Mouse (Mus musculus) limb, embryonic 10.5 days (tissue): Measurements from ENCODE around the gene Otof. TPM values are rescaled to one million over a fixed set of nuclear protein-coding genes. Genes with fewer than 3 reads are reported as not detected.

ENCODE experiments used
- DNase-seq: peaks from one replicate; pipeline ENCODE4 v3.0.0-alpha.2; 2017; ENCODE audit warnings: low spot score
- H3K27ac ChIP-seq: fragments of 300-500 bp; sonication (generic); 2 replicates; pipeline ENCODE4 v1.5.1; 2016; ENCODE audit warnings: mild to moderate bottlenecking
- H3K27me3 ChIP-seq: fragments of 300-500 bp; sonication (generic); 2 replicates; pipeline ENCODE4 v1.6.1; 2016; ENCODE audit warnings: low read depth, mild to moderate bottlenecking; ENCODE audit not compliant: poor library complexity, severe bottlenecking
- H3K36me3 ChIP-seq: fragments of 300-500 bp; sonication (generic); 2 replicates; pipeline ENCODE4 v1.6.1; 2016; ENCODE audit warnings: mild to moderate bottlenecking, moderate library complexity
- H3K4me1 ChIP-seq: fragments of 300-500 bp; sonication (generic); 2 replicates; pipeline ENCODE4 v1.6.1; 2016
- H3K4me3 ChIP-seq: fragments of 300-500 bp; sonication (generic); 2 replicates; pipeline ENCODE4 v1.5.1; 2016; ENCODE audit warnings: mild to moderate bottlenecking, moderate library complexity
- H3K9me3 ChIP-seq: fragments of 300-500 bp; sonication (generic); replicated peaks from 2 replicates; pipeline ENCODE4 v1.6.1; 2016; ENCODE audit warnings: mild to moderate bottlenecking
- WGBS: fragments of 180-500 bp; shearing (Covaris S2); methylation state at CpG from one replicate; pipeline ENCODE4 v1.1.7; 2016; 5-methylcytosine and 5-hydroxymethylcytosine counted together
- polyA plus RNA-seq: library from polyadenylated mRNA; unstranded; fragments of >200 nt; fragmentation: Nextera tagmentation; extraction: Ambion mirVana; gene quantifications from 2 replicates; pipeline ENCODE4 v1.2.1, GENCODE M21; 2016

The Otof gene
- polyA plus RNA-seq, 1 experiment from 2014 or later = 0.10 TPM

GRCm38 (mm10) chr5:30470454-30470853, 8.7 kb upstream of the Otof start:
- Histone ChIP-seq H3K9me3 (no peaks in the 10 kb centered on the region), H3K27ac (0 out of 2 replicates have a peak overlapping the region, but pooled peaks have one; percentile 14)
- 52% methylated on average over 6 of the region's 6 CpGs for WGBS

GRCm38 (mm10) chr5:30466315-30466714, 4.6 kb upstream of the Otof start:
- no peak overlapping the region for H3K27ac ChIP-seq
- H3K27me3 ChIP-seq = peaks cover 64% of the 10 kb centered on the region
- no peaks in the 10 kb centered on the region for H3K36me3 ChIP-seq
- H3K9me3 ChIP-seq = no peaks in the 10 kb centered on the region
- H3K4me3 ChIP-seq = peak overlapping the region; percentile 38
- 39% methylated on average over 9 of the region's 9 CpGs for WGBS
- DNase-seq = no peak
- H3K4me1 ChIP-seq = peaks cover 23% of the 10 kb centered on the region

More at GRCm38 (mm10) chr5:30470454-30470853, 8.7 kb upstream of the Otof start:
- Histone ChIP-seq H3K4me1 (peaks cover 14% of the 10 kb centered on the region), H3K4me3 (no peak overlapping the region), H3K27me3 (peaks cover 27% of the 10 kb centered on the region), H3K36me3 (no peaks in the 10 kb centered on the region)
- no peak for DNase-seq

GRCm38 (mm10) chr5:30465861-30466260, 4.1 kb upstream of the Otof start, which contains the start of gene 1700001C02Rik:
Gene 1700001C02Rik (plus strand): TSS chr5:30466047.
- Histone ChIP-seq H3K4me1 (peaks cover 24% of the 10 kb centered on the region), H3K4me3 (peak within 1 kb of the TSS; percentile 38), H3K36me3 (no peaks in the 10 kb centered on the region), H3K27me3 (peaks cover 65% of the 10 kb centered on the region), H3K27ac (0 out of 2 replicates have a peak within 1 kb of the TSS, but pooled peaks have one; percentile 3), H3K9me3 (no peaks in the 10 kb centered on the region)
- no peak for DNase-seq
- WGBS = 19% methylated on average over 21 of the region's 21 CpGs

- no peak for DNase-seq
- Histone ChIP-seq H3K4me3 (no peak overlapping the region), H3K27me3 (peaks cover 43% of the 10 kb centered on the region), H3K9me3 (no peaks in the 10 kb centered on the region), H3K27ac (peak overlapping the region; percentile 69), H3K4me1 (peaks cover 30% of the 10 kb centered on the region), H3K36me3 (no peaks in the 10 kb centered on the region)
- 40% methylated on average over 4 of the region's 4 CpGs for WGBS
Observed at GRCm38 (mm10) chr5:30460155-30460554, 1.6 kb downstream of the Otof start.

- Histone ChIP-seq H3K27ac (no peak overlapping the region), H3K4me1 (peaks cover 21% of the 10 kb centered on the region), H3K36me3 (no peaks in the 10 kb centered on the region), H3K9me3 (no peaks in the 10 kb centered on the region), H3K4me3 (no peak overlapping the region), H3K27me3 (peaks cover 8% of the 10 kb centered on the region; the same call in 1 of the 2 replicates)
- DNase-seq = no peak
- WGBS = 63% methylated on average over 6 of the region's 6 CpGs
Observed at GRCm38 (mm10) chr5:30456056-30456455, 5.7 kb downstream of the Otof start.

- H3K27me3 ChIP-seq = no peaks in the 10 kb centered on the region
- peaks cover 8% of the 10 kb centered on the region; the same call in 1 of the 2 replicates for H3K4me1 ChIP-seq
- no peak overlapping the region for H3K4me3 ChIP-seq
- H3K9me3 ChIP-seq = no peaks in the 10 kb centered on the region
- 88% methylated on average over 13 of the region's 13 CpGs for WGBS
- no peaks in the 10 kb centered on the region for H3K36me3 ChIP-seq
- H3K27ac ChIP-seq = no peak overlapping the region
- DNase-seq = no peak
Observed at GRCm38 (mm10) chr5:30444327-30444895, 17.3 kb downstream of the Otof start.

- H3K27ac ChIP-seq = no peak overlapping the region
- no peak for DNase-seq
- WGBS = 71% methylated on average over 5 of the region's 5 CpGs
Observed at GRCm38 (mm10) chr5:30442196-30442595, 19.5 kb downstream of the Otof start.

GRCm38 (mm10) chr5:30440308-30440906, 21.3 kb downstream of the Otof start:
- no peaks in the 10 kb centered on the region for H3K9me3 ChIP-seq
- 90% methylated on average over 8 of the region's 8 CpGs for WGBS
- no peak overlapping the region for H3K4me3 ChIP-seq
- no peaks in the 10 kb centered on the region for H3K36me3 ChIP-seq
- no peak for DNase-seq
- H3K4me1 ChIP-seq = peaks cover 8% of the 10 kb centered on the region; the same call in 1 of the 2 replicates
- H3K27ac ChIP-seq = no peak overlapping the region
- H3K27me3 ChIP-seq = no peaks in the 10 kb centered on the region

More at GRCm38 (mm10) chr5:30442196-30442595, 19.5 kb downstream of the Otof start:
- Histone ChIP-seq H3K9me3 (no peaks in the 10 kb centered on the region), H3K4me1 (peaks cover 8% of the 10 kb centered on the region; the same call in 1 of the 2 replicates), H3K27me3 (no peaks in the 10 kb centered on the region), H3K4me3 (no peak overlapping the region), H3K36me3 (no peaks in the 10 kb centered on the region)

- 44% methylated on average over 2 of the region's 2 CpGs for WGBS
- DNase-seq = no peak
- Histone ChIP-seq H3K36me3 (no peaks in the 10 kb centered on the region), H3K4me3 (no peak overlapping the region), H3K27me3 (no peaks in the 10 kb centered on the region), H3K27ac (no peak overlapping the region), H3K9me3 (no peaks in the 10 kb centered on the region), H3K4me1 (peaks cover 3% of the 10 kb centered on the region; the same call in 1 of the 2 replicates)
Observed at GRCm38 (mm10) chr5:30438931-30439330, 22.8 kb downstream of the Otof start.

- no peaks in the 10 kb centered on the region for H3K9me3 ChIP-seq
- WGBS = 84% methylated on average over 6 of the region's 6 CpGs
- no peak for DNase-seq
- H3K36me3 ChIP-seq = no peaks in the 10 kb centered on the region
- H3K4me3 ChIP-seq = no peak overlapping the region
- H3K4me1 ChIP-seq = no peaks in the 10 kb centered on the region
- no peaks in the 10 kb centered on the region for H3K27me3 ChIP-seq
- H3K27ac ChIP-seq = no peak overlapping the region
Observed at GRCm38 (mm10) chr5:30427406-30427805, 34.3 kb downstream of the Otof start.

- peak; percentile 70 for DNase-seq
- no peaks in the 10 kb centered on the region for H3K36me3 ChIP-seq
- H3K9me3 ChIP-seq = no peaks in the 10 kb centered on the region
- no peak overlapping the region for H3K27ac ChIP-seq
- H3K27me3 ChIP-seq = no peaks in the 10 kb centered on the region
- H3K4me1 ChIP-seq = no peaks in the 10 kb centered on the region
- WGBS = 25% methylated on average over 8 of the region's 8 CpGs
- no peak overlapping the region for H3K4me3 ChIP-seq
Observed at GRCm38 (mm10) chr5:30423572-30424244, 38.0 kb downstream of the Otof start.

- Histone ChIP-seq H3K4me1 (no peaks in the 10 kb centered on the region), H3K4me3 (no peak overlapping the region), H3K36me3 (no peaks in the 10 kb centered on the region), H3K27me3 (no peaks in the 10 kb centered on the region), H3K27ac (no peak overlapping the region), H3K9me3 (no peaks in the 10 kb centered on the region)
- 82% methylated on average over 4 of the region's 4 CpGs for WGBS
- no peak for DNase-seq
Observed at GRCm38 (mm10) chr5:30423121-30423520, 38.6 kb downstream of the Otof start.

GRCm38 (mm10) chr5:30416665-30417064, 45.1 kb downstream of the Otof start:
- Histone ChIP-seq H3K9me3 (no peaks in the 10 kb centered on the region), H3K27me3 (no peaks in the 10 kb centered on the region), H3K4me1 (no peaks in the 10 kb centered on the region), H3K27ac (no peak overlapping the region), H3K4me3 (no peak overlapping the region), H3K36me3 (no peaks in the 10 kb centered on the region)
- 82% methylated on average over 5 of the region's 5 CpGs for WGBS
- no peak for DNase-seq
